Mouse (Mus musculus) heart, postnatal 0 days (tissue): ENCODE measurements at regions not wholly inside any gene's neighbourhood (a gene's known extent, or its start where the extent isn't known, plus 50 kb on each side); places are given as distances from the start of the nearest gene placed in this dataset.

Experiments
- ATAC-seq: fragments of 200-750 bp; cut with Nextera tagmentation; 2 replicates; pipeline ENCODE4 v1.8.0; 2017; ENCODE audit warnings: low read depth, moderate number of reproducible peaks, moderate library complexity; ENCODE audit not compliant: insufficient read depth
- DNase-seq: peaks from one replicate; pipeline ENCODE4 v3.0.0-alpha.2; 2016; ENCODE audit warnings: low spot score
- H3K27ac ChIP-seq: fragments of 300-500 bp; sonication (generic); 2 replicates; pipeline ENCODE4 v1.5.1; 2014; ENCODE audit warnings: low read depth, mild to moderate bottlenecking
- H3K27me3 ChIP-seq: fragments of 300-500 bp; sonication (generic); 2 replicates; pipeline ENCODE4 v1.6.1; 2014; ENCODE audit warnings: low read length, mixed read lengths; ENCODE audit not compliant: control insufficient read depth, insufficient read depth
- H3K36me3 ChIP-seq: fragments of 300-500 bp; sonication (generic); replicated peaks from 2 replicates; pipeline ENCODE4 v1.6.1; 2014; ENCODE audit warnings: low read length, mixed read lengths; ENCODE audit not compliant: control insufficient read depth, insufficient read depth
- H3K4me1 ChIP-seq: fragments of 300-500 bp; sonication (generic); 2 replicates; pipeline ENCODE4 v1.6.1; 2014; ENCODE audit warnings: antibody characterized with exemption; ENCODE audit not compliant: control insufficient read depth, insufficient read depth
- H3K4me2 ChIP-seq: fragments of 300-500 bp; sonication (generic); 2 replicates; pipeline ENCODE4 v1.6.1; 2014; ENCODE audit warnings: low read depth, mild to moderate bottlenecking, low read length, moderate library complexity
- H3K4me3 ChIP-seq: fragments of 300-500 bp; sonication (generic); 2 replicates; pipeline ENCODE4 v1.5.1; 2014; ENCODE audit warnings: low read depth, low read length
- H3K9ac ChIP-seq: fragments of 300-500 bp; sonication (generic); replicated peaks from 2 replicates; pipeline ENCODE4 v1.6.1; 2014; ENCODE audit warnings: low read depth, low read length, mixed read lengths
- H3K9me3 ChIP-seq: fragments of 300-500 bp; sonication (generic); replicated peaks from 2 replicates; pipeline ENCODE4 v1.6.1; 2016; ENCODE audit warnings: low read length; ENCODE audit not compliant: control insufficient read depth
- CTCF ChIP-seq: IDR thresholded peaks from 2 replicates; pipeline ENCODE4 v1.5.1; 2016; ENCODE audit warnings: antibody characterized with exemption, control low read depth, low read depth
- EP300 ChIP-seq: IDR thresholded peaks from 2 replicates; pipeline ENCODE4 v1.6.1; 2016; ENCODE audit warnings: antibody characterized with exemption, low read depth
- WGBS: fragments of 180-500 bp; shearing (Covaris S2); extraction: QIAGEN DNeasy Blood & Tissue Kit; methylation state at CpG from one replicate; pipeline ENCODE4 v1.1.7; 2014; 5-methylcytosine and 5-hydroxymethylcytosine counted together

DNA sequence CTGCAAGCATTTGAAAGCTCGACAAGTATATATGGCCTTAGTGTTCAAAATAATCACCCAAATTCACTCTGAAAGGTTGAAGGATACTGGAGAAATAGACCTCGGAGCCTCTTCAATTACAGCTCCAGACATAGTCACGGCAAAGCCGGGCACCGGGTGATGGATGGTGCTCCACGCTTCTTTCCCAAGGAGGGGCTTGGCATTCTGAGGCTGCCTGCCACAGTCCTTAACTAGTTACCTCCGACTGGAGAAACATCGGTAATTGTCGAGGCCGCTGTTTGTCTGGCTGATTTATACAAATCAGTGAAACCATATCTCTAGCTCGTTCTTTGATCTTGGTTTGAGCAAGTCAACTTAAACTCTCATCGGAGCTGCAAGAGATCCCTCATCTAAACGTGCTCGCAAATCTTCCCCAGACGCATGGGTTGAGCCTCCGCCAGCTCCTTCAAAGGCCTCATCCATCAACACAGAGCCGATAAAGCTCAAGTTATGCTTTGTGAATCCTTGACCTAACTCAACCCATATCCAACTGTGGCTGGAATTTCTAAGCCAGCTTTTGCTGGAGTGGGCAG lies 145.4 kb upstream of the Stx16 start:
- H3K36me3 ChIP-seq: no peaks in the 10 kb centered on the region
- TF ChIP-seq EP300: no peak
- no peak for TF ChIP-seq CTCF
- no peak overlapping the region for H3K27ac ChIP-seq
- DNase-seq (no peak), ATAC-seq (no peak)
- H3K4me1 ChIP-seq: no peaks in the 10 kb centered on the region
- H3K9me3 ChIP-seq: no peaks in the 10 kb centered on the region
- no peak overlapping the region for H3K4me3 ChIP-seq
- no peaks in the 10 kb centered on the region for H3K27me3 ChIP-seq
- H3K4me2 ChIP-seq: no peak overlapping the region
- no peak overlapping the region for H3K9ac ChIP-seq
- WGBS: 80% methylated on average over 17 of the region's 17 CpGs

- WGBS: 64% methylated on average over 5 of the region's 5 CpGs
- no peak overlapping the region for H3K4me2 ChIP-seq
- no peaks in the 10 kb centered on the region for H3K36me3 ChIP-seq
- no peak overlapping the region for H3K27ac ChIP-seq
- H3K4me3 ChIP-seq: no peak overlapping the region
- H3K27me3 ChIP-seq: no peaks in the 10 kb centered on the region
- no peaks in the 10 kb centered on the region for H3K9me3 ChIP-seq
- no peak overlapping the region for H3K9ac ChIP-seq
- no peaks in the 10 kb centered on the region for H3K4me1 ChIP-seq
- no peak for TF ChIP-seq CTCF
- no peak for ATAC-seq
- no peak for DNase-seq
Observed at GRCm38 (mm10) chr2:173935706-173936105, 140.4 kb upstream of the Stx16 start.

DNA sequence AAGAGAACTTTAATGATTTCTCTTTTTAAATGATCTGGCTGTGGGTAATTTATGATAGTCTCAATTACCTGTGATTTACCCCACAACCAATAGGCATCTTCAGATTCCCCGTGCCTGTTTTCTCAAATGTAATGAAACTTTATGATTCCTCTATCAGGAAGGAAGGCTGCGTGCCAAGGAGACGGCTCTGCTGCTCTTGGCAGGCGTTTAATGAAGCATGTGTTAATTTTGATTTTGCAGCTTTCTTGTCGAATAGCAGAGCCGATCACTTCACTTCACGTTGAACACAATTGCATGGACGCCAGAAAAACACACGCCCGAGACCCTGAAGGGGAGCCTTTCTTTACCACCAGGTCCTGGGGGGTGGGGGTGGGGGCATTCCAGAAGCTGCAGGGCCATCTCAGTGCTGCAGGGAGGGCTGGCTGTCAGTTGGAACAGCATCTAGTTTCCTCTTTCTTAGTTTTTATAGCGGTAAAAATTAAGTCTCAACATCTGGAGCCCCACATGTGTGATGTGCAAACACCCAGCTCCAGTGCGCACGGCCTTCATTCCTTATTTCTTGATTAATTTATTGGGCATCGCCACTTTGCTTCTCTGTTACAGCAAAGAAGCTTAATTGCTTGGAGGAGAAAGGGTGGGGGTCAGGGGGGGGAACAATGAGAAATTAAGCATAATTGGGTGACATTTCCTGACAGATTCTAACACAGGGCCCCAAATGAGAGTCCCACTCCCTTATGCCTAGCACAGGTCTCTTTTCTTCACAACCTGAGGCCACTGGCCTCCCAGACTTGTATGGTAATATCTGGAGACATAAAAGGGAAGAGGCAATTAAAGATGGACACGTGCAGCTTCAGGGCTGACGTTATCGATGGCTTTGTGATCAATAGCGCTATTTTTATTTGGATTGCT lies 138.3 kb upstream of the Stx16 start:
- Histone ChIP-seq H3K9ac (no peak overlapping the region), H3K27me3 (no peaks in the 10 kb centered on the region), H3K27ac (no peak overlapping the region), H3K9me3 (no peaks in the 10 kb centered on the region), H3K4me1 (no peaks in the 10 kb centered on the region), H3K36me3 (no peaks in the 10 kb centered on the region), H3K4me3 (no peak overlapping the region), H3K4me2 (no peak overlapping the region)
- TF ChIP-seq EP300: no peak
- TF ChIP-seq CTCF: no peak
- DNase-seq (no peak), ATAC-seq (no peak)
- 70% methylated on average over 18 of the region's 18 CpGs for WGBS

- DNase-seq (no peak), ATAC-seq (no peak)
- Histone ChIP-seq H3K4me2 (no peak overlapping the region), H3K9me3 (no peaks in the 10 kb centered on the region), H3K27me3 (no peaks in the 10 kb centered on the region), H3K9ac (no peak overlapping the region), H3K27ac (no peak overlapping the region), H3K36me3 (no peaks in the 10 kb centered on the region), H3K4me1 (no peaks in the 10 kb centered on the region), H3K4me3 (no peak overlapping the region)
- WGBS: 76% methylated on average over 11 of the region's 11 CpGs
- TF ChIP-seq EP300 (no peak), CTCF (no peak)
Observed at GRCm38 (mm10) chr2:173938440-173938787, 137.7 kb upstream of the Stx16 start.

DNA sequence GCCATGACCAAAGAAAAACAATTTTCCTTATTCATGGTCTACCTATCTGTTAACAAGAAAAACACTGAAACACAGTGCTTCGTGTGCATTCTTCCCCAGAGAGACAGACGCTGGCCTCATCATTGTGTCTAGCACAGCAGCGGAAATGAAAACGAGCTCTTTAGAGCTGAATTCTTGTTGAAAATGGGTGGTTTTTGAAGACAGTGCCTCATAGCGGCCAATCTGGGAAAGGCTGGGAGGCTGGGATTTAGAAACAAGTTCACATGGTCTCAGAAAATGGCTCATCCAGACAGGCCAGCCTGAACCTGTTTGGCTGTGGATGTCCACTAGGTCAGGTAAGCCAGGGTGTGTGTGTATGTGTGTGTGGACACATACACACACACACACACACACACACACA lies 130.7 kb upstream of the Stx16 start:
- 73% methylated on average over 5 of the region's 5 CpGs for WGBS
- Histone ChIP-seq H3K9ac (no peak overlapping the region), H3K9me3 (no peaks in the 10 kb centered on the region), H3K36me3 (no peaks in the 10 kb centered on the region), H3K27ac (no peak overlapping the region), H3K4me1 (no peaks in the 10 kb centered on the region), H3K27me3 (no peaks in the 10 kb centered on the region), H3K4me2 (no peak overlapping the region), H3K4me3 (no peak overlapping the region)
- no peak for ATAC-seq
- DNase-seq: no peak
- TF ChIP-seq EP300: no peak

- Histone ChIP-seq H3K27me3 (no peaks in the 10 kb centered on the region), H3K27ac (no peak overlapping the region), H3K4me3 (no peak overlapping the region), H3K9me3 (no peaks in the 10 kb centered on the region), H3K4me2 (no peak overlapping the region), H3K36me3 (no peaks in the 10 kb centered on the region), H3K9ac (no peak overlapping the region), H3K4me1 (no peaks in the 10 kb centered on the region)
- DNase-seq (no peak), ATAC-seq (no peak)
- WGBS: 76% methylated on average over 5 of the region's 5 CpGs
- TF ChIP-seq CTCF (no peak), EP300 (no peak)
Observed at GRCm38 (mm10) chr2:173948586-173948985, 127.5 kb upstream of the Stx16 start.
